ENCODE assay signal across 21 mouse cellular contexts in genomic region chr2:33837297-33837696, GRCm38 (mm10). TPM values are rescaled to one million over a fixed set of nuclear protein-coding genes. Genes with fewer than 3 reads are reported as not detected.
DNase-seq lines count a peak whose midpoint lies in the region; ATAC-seq lines count a peak whose summit lies in the region.
"Had no signal": no experiment of that assay in that cellular context is flagged by ENCODE, and none has a peak within 500 bp of the region (broad histone marks: within the 10 kb centered on the region; RNA-seq: fewer than 3 reads in every experiment).

No protein-coding gene starts in this region.

- peaks cover 6% of the 10 kb centered on the region; the same call in 1 of the 2 replicates for H3K27me3 ChIP-seq in forebrain, embryonic 10.5 days (ENCODE audit: poor library complexity, severe bottlenecking)
- H3K27me3 ChIP-seq in forebrain, embryonic 11.5 days (ENCODE audit: control insufficient read depth, insufficient read depth, low read length): no peaks in the 10 kb centered on the region
- no peaks in the 10 kb centered on the region for H3K27me3 ChIP-seq in midbrain, embryonic 12.5 days
- H3K27me3 ChIP-seq in midbrain, embryonic 11.5 days (ENCODE audit: control insufficient read depth, insufficient read depth, low read length): no peaks in the 10 kb centered on the region
- H3K27me3 ChIP-seq in liver, embryonic 16.5 days (ENCODE audit: control insufficient read depth, insufficient read depth, low read depth, low read length): no peaks in the 10 kb centered on the region

- H3K36me3 ChIP-seq in forebrain, embryonic 10.5 days (replicated peaks): peaks cover 23% of the 10 kb centered on the region
- H3K36me3 ChIP-seq in forebrain, embryonic 11.5 days (ENCODE audit: control insufficient read depth, insufficient read depth, low read length): no peaks in the 10 kb centered on the region
- peaks cover 27% of the 10 kb centered on the region for H3K36me3 ChIP-seq in midbrain, embryonic 12.5 days
- H3K36me3 ChIP-seq in midbrain, embryonic 11.5 days (ENCODE audit: control insufficient read depth, insufficient read depth, low read length): no peaks in the 10 kb centered on the region; the same call in 1 of the 2 replicates
- H3K36me3 ChIP-seq in liver, embryonic 16.5 days (ENCODE audit: control insufficient read depth, insufficient read depth): no peaks in the 10 kb centered on the region
- H3K36me3 ChIP-seq: heart, embryonic 15.5 days had no signal

- 0 out of 2 replicates have a peak overlapping the region, but pooled peaks have one; percentile 4 for H3K27ac ChIP-seq in forebrain, embryonic 10.5 days
- H3K27ac ChIP-seq in forebrain, embryonic 11.5 days (ENCODE audit: low read depth, low read length): no peak overlapping the region
- H3K27ac ChIP-seq in midbrain, embryonic 12.5 days (replicated peaks): peak overlapping the region; percentile 21
- H3K27ac ChIP-seq in midbrain, embryonic 11.5 days (ENCODE audit: low read depth, low read length): no peak overlapping the region
- H3K27ac ChIP-seq in liver, embryonic 16.5 days (ENCODE audit: low read length): peak overlapping the region; percentile 43; the same call in 1 of the 2 replicates
- H3K27ac ChIP-seq: heart, adult 2 months; heart, embryonic 15.5 days; limb, embryonic 13.5 days had no signal

- no peak for ATAC-seq in forebrain, embryonic 11.5 days (replicated peaks; ENCODE audit: low FRiP score)
- ATAC-seq in midbrain, embryonic 12.5 days (ENCODE audit: low FRiP score, low read depth): no peak
- ATAC-seq in midbrain, embryonic 11.5 days (ENCODE audit: low FRiP score): no peak
- ATAC-seq in liver, embryonic 16.5 days (ENCODE audit: low read depth): no peak
- no peak for ATAC-seq in erythroblast, adult 5-6 weeks (replicated peaks; ENCODE audit: low FRiP score, poor library complexity, severe bottlenecking)
- ATAC-seq: CD4-positive, CD25-positive, alpha-beta regulatory T cell, adult 4 months had no signal

- no peak overlapping the region for H3K4me2 ChIP-seq in forebrain, embryonic 11.5 days (ENCODE audit: low read depth, low read length, severe bottlenecking)
- no peak overlapping the region for H3K4me2 ChIP-seq in midbrain, embryonic 12.5 days (replicated peaks)
- H3K4me2 ChIP-seq in midbrain, embryonic 11.5 days: no peak overlapping the region
- H3K4me2 ChIP-seq in liver, embryonic 16.5 days (ENCODE audit: low read depth, low read length): no peak overlapping the region
- H3K4me2 ChIP-seq: heart, embryonic 15.5 days; limb, embryonic 13.5 days had no signal

- peaks cover 45% of the 10 kb centered on the region for H3K4me1 ChIP-seq in forebrain, embryonic 10.5 days
- H3K4me1 ChIP-seq in forebrain, embryonic 11.5 days (replicated peaks; ENCODE audit: control insufficient read depth, insufficient read depth, low read length): 0 out of 2 replicates have a peak, but pooled peaks cover 2% of the 10 kb centered on the region
- H3K4me1 ChIP-seq in midbrain, embryonic 12.5 days: peaks cover 32% of the 10 kb centered on the region
- no peaks in the 10 kb centered on the region for H3K4me1 ChIP-seq in midbrain, embryonic 11.5 days (ENCODE audit: control insufficient read depth, insufficient read depth, low read length)
- H3K4me1 ChIP-seq in liver, embryonic 16.5 days (ENCODE audit: control insufficient read depth, low read depth, low read length): peaks cover 47% of the 10 kb centered on the region

- WGBS in forebrain, embryonic 10.5 days: 83% methylated on average over 6 of the region's 6 CpGs
- WGBS in forebrain, embryonic 11.5 days: 81% methylated on average over 6 of the region's 6 CpGs
- WGBS in midbrain, embryonic 12.5 days: 77% methylated on average over 6 of the region's 6 CpGs
- WGBS in midbrain, embryonic 11.5 days: 90% methylated on average over 6 of the region's 6 CpGs
- 88% methylated on average over 6 of the region's 6 CpGs for WGBS in liver, embryonic 16.5 days (ENCODE audit: insufficient replicate concordance)

- no peak for DNase-seq in forebrain, embryonic 10.5 days (ENCODE audit: extremely low spot score, low spot score)
- DNase-seq in forebrain, embryonic 11.5 days (ENCODE audit: low spot score): no peak
- no peak for DNase-seq in midbrain, embryonic 11.5 days (ENCODE audit: low spot score, missing footprints)
- DNase-seq in retina, postnatal 1 day: no peak
- no peak for DNase-seq in embryo, embryonic 10 days (ENCODE audit: low spot score)
- DNase-seq: cerebellum, postnatal 10 days; embryo, embryonic 11 days; gastrocnemius, postnatal 10 days; heart, adult 2 months; kidney, adult 18-20 months; lung, postnatal 10 days; right cerebral cortex, postnatal 25 days; thymus, postnatal 14 days had no signal

- H3K4me3 ChIP-seq in forebrain, embryonic 10.5 days: no peak overlapping the region
- no peak overlapping the region for H3K4me3 ChIP-seq in forebrain, embryonic 11.5 days (ENCODE audit: low read depth, low read length)
- H3K4me3 ChIP-seq in midbrain, embryonic 12.5 days: no peak overlapping the region
- no peak overlapping the region for H3K4me3 ChIP-seq in midbrain, embryonic 11.5 days (ENCODE audit: low read depth, low read length)
- no peak overlapping the region for H3K4me3 ChIP-seq in liver, embryonic 16.5 days (ENCODE audit: low read depth, low read length)
- H3K4me3 ChIP-seq: heart, adult 2 months; heart, embryonic 15.5 days; limb, embryonic 13.5 days; myocyte had no signal

- no peaks in the 10 kb centered on the region for H3K9me3 ChIP-seq in forebrain, embryonic 10.5 days
- no peaks in the 10 kb centered on the region for H3K9me3 ChIP-seq in forebrain, embryonic 11.5 days (ENCODE audit: control insufficient read depth, low read length)
- H3K9me3 ChIP-seq in midbrain, embryonic 12.5 days: no peaks in the 10 kb centered on the region
- no peaks in the 10 kb centered on the region for H3K9me3 ChIP-seq in midbrain, embryonic 11.5 days (ENCODE audit: control insufficient read depth, low read length)
- H3K9me3 ChIP-seq in liver, embryonic 16.5 days (replicated peaks; ENCODE audit: control insufficient read depth, low read length): no peaks in the 10 kb centered on the region
- H3K9me3 ChIP-seq: G1E; heart, embryonic 15.5 days; limb, embryonic 13.5 days had no signal

- H3K9ac ChIP-seq in forebrain, embryonic 11.5 days (ENCODE audit: low read length): no peak overlapping the region
- no peak overlapping the region; the same call in 1 of the 2 replicates for H3K9ac ChIP-seq in midbrain, embryonic 12.5 days (replicated peaks)
- H3K9ac ChIP-seq in midbrain, embryonic 11.5 days (ENCODE audit: low read length): no peak overlapping the region
- no peak overlapping the region for H3K9ac ChIP-seq in liver, embryonic 16.5 days (ENCODE audit: low read depth, low read length)
- H3K9ac ChIP-seq: heart, embryonic 15.5 days; limb, embryonic 13.5 days had no signal

RNA-seq across cellular contexts. Expression of gene Mvb12b, which starts 50.4 kb away (rescaled TPM):
- polyA plus RNA-seq in forebrain, embryonic 10.5 days (2016; fragmentation: Nextera tagmentation; extraction: Ambion mirVana): 15.7 and 15.8 TPM in 2 replicates
- 30.9 and 31.1 TPM in 2 replicates for polyA plus RNA-seq in forebrain, embryonic 11.5 days (2014; fragmentation: Nextera tagmentation; extraction: Ambion mirVana)
- polyA plus RNA-seq in midbrain, embryonic 12.5 days (2016; fragmentation: Nextera tagmentation; extraction: Ambion mirVana): 55.6 and 58.3 TPM in 2 replicates
- 36.6 and 38.1 TPM in 2 replicates for polyA plus RNA-seq in midbrain, embryonic 11.5 days (2014; fragmentation: Nextera tagmentation; extraction: Ambion mirVana)
- 8.7 and 11.0 TPM in 2 replicates for polyA plus RNA-seq in liver, embryonic 16.5 days (2015; fragmentation: Nextera tagmentation; extraction: Ambion mirVana)
- 20.3 and 23.8 TPM in 2 replicates for total RNA-seq in erythroblast, adult 5-6 weeks (2015; ENCODE audit: low replicate concordance)
- 17.1 and 17.3 TPM in 2 replicates for total RNA-seq in erythroblast, adult 5-6 weeks (2017; ENCODE audit: low replicate concordance)

Comparison
In these comparisons a context has a peak if more than half of its experiments do, and no peak if none do; other contexts are left out.
1. H3K27ac ChIP-seq: peak in forebrain, embryonic 10.5 days (single experiment), midbrain, embryonic 12.5 days (single experiment) and liver, embryonic 16.5 days (single experiment); none in forebrain, embryonic 11.5 days (single experiment) and midbrain, embryonic 11.5 days (single experiment).